Mouse (Mus musculus) embryo, embryonic 9.5 days (tissue): ENCODE data around the gene Tlr12.
"Not testable (repeated sequence)": the region's sequence is repeated elsewhere in the genome, so short reads cannot be mapped to it uniquely, and the experiment has no call there.

Experiments
- DNase-seq: peaks from one replicate; pipeline ENCODE4 v3.0.0-alpha.2; 2017; ENCODE audit errors: extremely low spot score

The Tlr12 gene

GRCm38 (mm10) chr4:128618246-128618911, at the start of gene Tlr12:
TSS of gene Tlr12 (minus strand) at chr4:128618619.
- DNase-seq: no peak

GRCm38 (mm10) chr4:128667195-128667594, 48.8 kb upstream of the Tlr12 start:
- DNase-seq: not testable (repeated sequence)

GRCm38 (mm10) chr4:128666362-128666761, 47.9 kb upstream of the Tlr12 start:
- not testable (repeated sequence) for DNase-seq

GRCm38 (mm10) chr4:128664002-128664401, 45.6 kb upstream of the Tlr12 start:
- DNase-seq: no peak

- DNase-seq: no peak
These were observed 42.6 kb upstream of the Tlr12 start for GRCm38 (mm10) chr4:128661063-128661462.

- no peak for DNase-seq
These were observed 41.8 kb upstream of the Tlr12 start for GRCm38 (mm10) chr4:128660196-128660595.

GRCm38 (mm10) chr4:128655446-128655845, 37.0 kb upstream of the Tlr12 start:
- DNase-seq: no peak

- peak; percentile 95 for DNase-seq
These were observed 36.3 kb upstream of the Tlr12 start, which contains the start of gene Phc2 for GRCm38 (mm10) chr4:128654505-128655381. TSS of gene Phc2 (plus strand) at chr4:128654702.

- no peak for DNase-seq
These were observed 34.3 kb upstream of the Tlr12 start for GRCm38 (mm10) chr4:128652584-128653298.

- DNase-seq: no peak
These were observed 33.1 kb upstream of the Tlr12 start for GRCm38 (mm10) chr4:128651530-128651929.

GRCm38 (mm10) chr4:128648567-128649255, 30.3 kb upstream of the Tlr12 start:
- peak; percentile 62 for DNase-seq

- no peak for DNase-seq
These were observed 28.3 kb upstream of the Tlr12 start for GRCm38 (mm10) chr4:128646762-128647161.

GRCm38 (mm10) chr4:128645896-128646295, 27.5 kb upstream of the Tlr12 start:
- DNase-seq: no peak

- peak; percentile 58 for DNase-seq
These were observed 23.6 kb upstream of the Tlr12 start for GRCm38 (mm10) chr4:128641766-128642717.

GRCm38 (mm10) chr4:128638265-128638923, 20.0 kb upstream of the Tlr12 start:
- no peak for DNase-seq

GRCm38 (mm10) chr4:128637250-128637649, 18.8 kb upstream of the Tlr12 start:
- DNase-seq: no peak

GRCm38 (mm10) chr4:128635894-128636585, 17.6 kb upstream of the Tlr12 start:
- no peak for DNase-seq

GRCm38 (mm10) chr4:128635451-128635850, 17.0 kb upstream of the Tlr12 start:
- DNase-seq: no peak

GRCm38 (mm10) chr4:128621109-128621508, 2.7 kb upstream of the Tlr12 start:
- DNase-seq: no peak
